Mouse (Mus musculus) thymus, adult 2 months (tissue): ENCODE results near the gene Mrvi1.

Experiments
- CTCF ChIP-seq: fragments of 200-500 bp; IDR thresholded peaks from 2 replicates; pipeline ENCODE4 v1.5.1; 2012; ENCODE audit warnings: mild to moderate bottlenecking, control low read depth, low read length, moderate library complexity, borderline replicate concordance; ENCODE audit not compliant: control insufficient read depth, poor library complexity, insufficient read depth; ENCODE audit errors: extremely low read depth
- POLR2A ChIP-seq: fragments of 200-500 bp; IDR thresholded peaks from 2 replicates; pipeline ENCODE4 v1.6.1; 2012; ENCODE audit warnings: mild to moderate bottlenecking, low read length, control low read depth, moderate library complexity; ENCODE audit not compliant: control insufficient read depth, poor library complexity, insufficient read depth; ENCODE audit errors: extremely low read depth

GRCm38 (mm10) chr7:110985581-110986265 is 3.5 kb upstream of the Mrvi1 start:
- TF ChIP-seq CTCF (no peak), POLR2A (no peak)
